In the genomic region with DNA sequence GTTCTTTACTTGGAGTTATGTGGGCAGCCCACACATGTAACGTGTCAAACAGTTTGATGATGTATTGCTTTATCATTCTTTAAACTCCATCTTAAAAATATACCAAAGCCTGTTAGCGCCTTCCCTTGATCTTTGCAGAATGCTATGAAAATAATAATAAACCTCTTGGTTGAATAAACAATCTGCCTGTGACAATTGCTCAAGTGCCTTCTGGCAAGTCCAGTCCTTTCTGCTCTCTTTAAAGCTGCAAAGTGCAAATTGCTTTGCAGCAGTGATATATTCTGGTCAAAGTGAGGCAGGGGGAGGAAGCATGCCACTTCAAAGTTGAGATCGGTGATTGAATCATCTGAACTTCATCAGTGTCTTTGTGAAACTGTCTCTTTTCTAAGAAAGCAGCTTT, we compare ENCODE assay signal across 16 mouse cellular contexts.
"Had no signal": no experiment of that assay in that cellular context is flagged by ENCODE, and none has a peak within 500 bp of the region (broad histone marks: within the 10 kb centered on the region; RNA-seq: fewer than 3 reads in every experiment).

No protein-coding gene starts in this region.

- H3K27ac ChIP-seq: neural tube, embryonic 13.5 days; neural tube, embryonic 15.5 days; stomach, embryonic 15.5 days; stomach, postnatal 0 days had no signal

- DNase-seq: retina, postnatal 1 day; right cerebral cortex, adult 18-20 months; right cerebral cortex, postnatal 14 days; right cerebral cortex, postnatal 25 days; right cerebral cortex, postnatal 4 days; spleen, adult 18-20 months; thymus, adult 18-20 months; thymus, adult 2 months; thymus, postnatal 14 days; thymus, postnatal 25 days; thymus, postnatal 36 days; thymus, postnatal 4 days had no signal

- H3K36me3 ChIP-seq: neural tube, embryonic 13.5 days; neural tube, embryonic 15.5 days; stomach, embryonic 15.5 days had no signal

- H3K4me1 ChIP-seq: neural tube, embryonic 13.5 days; neural tube, embryonic 15.5 days; stomach, embryonic 15.5 days had no signal

- H3K9ac ChIP-seq: neural tube, embryonic 13.5 days; neural tube, embryonic 15.5 days; stomach, embryonic 15.5 days had no signal

- H3K4me3 ChIP-seq: neural tube, embryonic 13.5 days; neural tube, embryonic 15.5 days; stomach, embryonic 15.5 days had no signal

- H3K4me2 ChIP-seq: neural tube, embryonic 13.5 days; neural tube, embryonic 15.5 days; stomach, embryonic 15.5 days had no signal

- H3K9me3 ChIP-seq: neural tube, embryonic 13.5 days; neural tube, embryonic 15.5 days; stomach, embryonic 15.5 days had no signal

- H3K27me3 ChIP-seq: neural tube, embryonic 13.5 days; neural tube, embryonic 15.5 days; stomach, embryonic 15.5 days had no signal
